Mouse (Mus musculus) C2C12 (cell line): ENCODE data around the gene AC134908.4. TPM values are rescaled to one million over a fixed set of nuclear protein-coding genes. Genes with fewer than 3 reads are reported as not detected.

Source experiments
- H3K27me3 ChIP-seq: one replicate; pipeline ENCODE4 v1.6.1; 2011; ENCODE audit not compliant: control insufficient read depth, insufficient read depth, insufficient read length
- H3K36me3 ChIP-seq: one replicate; pipeline ENCODE4 v1.6.1; 2011; ENCODE audit not compliant: control insufficient read depth, insufficient read depth
- H3K4me3 ChIP-seq: one replicate; pipeline ENCODE4 v1.5.1; 2011; ENCODE audit warnings: mild to moderate bottlenecking, control low read depth; ENCODE audit not compliant: poor library complexity, insufficient read depth, severe bottlenecking
- H3K79me2 ChIP-seq: one replicate; pipeline ENCODE4 v1.6.1; 2011; ENCODE audit not compliant: control insufficient read depth, insufficient read depth
- H3K79me3 ChIP-seq: one replicate; pipeline ENCODE4 v1.6.1; 2011; ENCODE audit warnings: low read depth, control low read depth
- H3ac ChIP-seq: one replicate; pipeline ENCODE3; 2011; ENCODE audit warnings: low read depth; ENCODE audit not compliant: control insufficient read depth, insufficient read length
- CEBPB ChIP-seq: IDR thresholded peaks from one replicate; pipeline ENCODE4 v1.6.1; 2011; ENCODE audit warnings: low read depth, mild to moderate bottlenecking, control low read depth, moderate library complexity
- CTCF ChIP-seq: IDR thresholded peaks from one replicate; pipeline ENCODE4 v1.5.1; 2011; ENCODE audit not compliant: control insufficient read depth, insufficient read depth, insufficient read length
- FOSL1 ChIP-seq: IDR thresholded peaks from one replicate; pipeline ENCODE4 v1.8.0; 2011; ENCODE audit warnings: mild to moderate bottlenecking, low read length; ENCODE audit not compliant: poor library complexity, insufficient read depth, severe bottlenecking
- MAX ChIP-seq: IDR thresholded peaks from one replicate; pipeline ENCODE4 v1.6.1; 2011; ENCODE audit warnings: mild to moderate bottlenecking, control low read depth
- MYOD1 ChIP-seq: IDR thresholded peaks from one replicate; pipeline ENCODE4 v1.6.1; 2011; ENCODE audit warnings: low read depth; ENCODE audit not compliant: control insufficient read depth, insufficient read length
- MYOG ChIP-seq: IDR thresholded peaks from one replicate; pipeline ENCODE4 v1.6.1; 2011; ENCODE audit not compliant: control insufficient read depth, insufficient read length; ENCODE audit errors: extremely low read depth
- USF1 ChIP-seq: IDR thresholded peaks from one replicate; pipeline ENCODE4 v1.6.1; 2011; ENCODE audit warnings: low read depth, mild to moderate bottlenecking, control low read depth, moderate library complexity
- polyA plus RNA-seq: library from polyadenylated mRNA; unstranded; fragments of >200 nt; fragmentation: generic; extraction: Trizol; gene quantifications from one replicate; pipeline ENCODE4 v1.2.1, GENCODE M21; 2012; ENCODE audit warnings: missing spikeins

The AC134908.4 gene
- polyA plus RNA-seq, 1 experiment: not detected

DNA sequence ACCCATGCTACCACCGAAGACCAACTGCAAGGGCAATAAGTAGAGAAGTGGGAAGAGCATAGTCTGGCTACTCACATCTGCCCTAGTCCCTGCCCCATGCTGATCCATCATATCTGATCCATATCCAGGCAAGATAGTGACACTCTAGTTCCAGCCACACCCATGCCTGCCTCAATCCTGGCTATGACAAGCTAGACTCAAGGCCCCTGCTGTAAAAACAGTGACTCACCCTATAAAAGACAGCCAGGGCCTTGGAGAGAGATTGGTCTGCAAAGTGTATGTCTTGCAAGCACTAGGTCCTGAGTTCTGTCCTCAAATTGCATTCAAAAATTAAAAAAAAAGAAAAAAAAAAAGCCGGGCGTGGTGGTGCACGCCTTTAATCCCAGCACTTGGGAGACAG is 11.0 kb upstream of the AC134908.4 start:
- H3K4me3 ChIP-seq: no peak overlapping the region
- H3K36me3 ChIP-seq: no peaks in the 10 kb centered on the region
- no peaks in the 10 kb centered on the region for H3K79me3 ChIP-seq
- TF ChIP-seq MAX (no peak), MYOD1 (peak; percentile 42), CEBPB (no peak), CTCF (no peak)
- H3ac ChIP-seq: no peak overlapping the region
- H3K27me3 ChIP-seq: no peaks in the 10 kb centered on the region
- no peaks in the 10 kb centered on the region for H3K79me2 ChIP-seq

DNA sequence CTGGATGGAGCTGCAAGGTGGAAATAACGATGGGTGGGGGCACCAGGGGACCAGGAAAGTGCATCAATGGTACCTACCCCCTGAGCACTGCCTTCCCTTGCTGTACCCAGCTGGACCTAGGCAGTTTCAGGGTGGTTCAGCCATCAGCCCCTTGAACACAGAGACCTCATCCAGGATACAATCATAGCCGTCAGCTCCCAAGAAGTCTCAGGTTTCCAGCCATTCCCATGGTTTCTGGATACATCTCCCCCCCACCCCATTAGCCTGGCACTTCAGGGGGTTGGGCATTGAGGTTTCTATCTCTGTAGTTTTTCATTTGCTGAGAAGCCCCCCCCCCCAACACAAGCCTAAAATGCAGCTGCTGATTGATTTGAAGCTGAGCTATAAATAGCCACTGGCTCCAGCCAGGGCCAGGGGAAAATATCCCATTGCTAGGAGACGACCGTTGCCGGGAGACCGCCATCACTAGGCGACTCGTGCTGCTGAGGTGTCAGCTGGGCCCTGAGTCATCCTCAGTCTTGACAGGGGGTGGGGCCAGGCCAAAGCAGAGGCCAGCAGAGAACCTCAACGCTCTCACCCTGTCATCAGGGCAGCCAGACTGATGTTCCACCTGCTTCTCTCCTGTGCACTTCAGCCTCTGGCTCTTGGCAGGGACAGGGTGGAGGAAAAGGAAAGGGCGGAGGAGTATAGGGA is 7.5 kb upstream of the AC134908.4 start:
- Histone ChIP-seq H3ac (no peak overlapping the region), H3K79me2 (no peaks in the 10 kb centered on the region), H3K36me3 (no peaks in the 10 kb centered on the region), H3K27me3 (no peaks in the 10 kb centered on the region), H3K4me3 (no peak overlapping the region), H3K79me3 (no peaks in the 10 kb centered on the region)
- TF ChIP-seq MYOG (no peak), USF1 (peak; percentile 10), MYOD1 (peak; percentile 44), FOSL1 (peak; percentile 22)

DNA sequence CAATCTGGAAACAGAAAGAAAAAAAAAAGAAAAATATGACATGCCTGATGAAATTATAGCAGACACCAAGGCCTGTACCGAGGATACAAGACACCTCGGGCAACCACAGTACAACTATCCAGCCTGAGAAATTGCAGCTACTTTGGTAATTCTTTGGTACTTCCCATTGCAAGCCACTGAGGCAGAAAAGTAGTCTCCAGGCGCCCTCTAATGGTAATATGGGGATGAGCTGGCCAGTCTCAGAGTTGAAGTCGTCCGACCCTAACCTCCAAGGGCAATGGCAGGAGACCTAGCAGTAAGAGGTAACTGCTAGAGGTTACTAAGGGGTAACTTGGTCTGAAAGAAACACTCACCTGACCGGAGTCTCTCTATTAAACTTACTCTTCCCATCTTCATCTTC is 5.6 kb upstream of the AC134908.4 start:
- peaks cover 8% of the 10 kb centered on the region for H3K79me2 ChIP-seq
- no peaks in the 10 kb centered on the region for H3K27me3 ChIP-seq
- H3ac ChIP-seq: no peak overlapping the region
- H3K79me3 ChIP-seq: no peaks in the 10 kb centered on the region
- no peak overlapping the region for H3K4me3 ChIP-seq
- TF ChIP-seq MYOG (no peak), USF1 (no peak), CTCF (peak; percentile 54), CEBPB (no peak)
- no peaks in the 10 kb centered on the region for H3K36me3 ChIP-seq

DNA sequence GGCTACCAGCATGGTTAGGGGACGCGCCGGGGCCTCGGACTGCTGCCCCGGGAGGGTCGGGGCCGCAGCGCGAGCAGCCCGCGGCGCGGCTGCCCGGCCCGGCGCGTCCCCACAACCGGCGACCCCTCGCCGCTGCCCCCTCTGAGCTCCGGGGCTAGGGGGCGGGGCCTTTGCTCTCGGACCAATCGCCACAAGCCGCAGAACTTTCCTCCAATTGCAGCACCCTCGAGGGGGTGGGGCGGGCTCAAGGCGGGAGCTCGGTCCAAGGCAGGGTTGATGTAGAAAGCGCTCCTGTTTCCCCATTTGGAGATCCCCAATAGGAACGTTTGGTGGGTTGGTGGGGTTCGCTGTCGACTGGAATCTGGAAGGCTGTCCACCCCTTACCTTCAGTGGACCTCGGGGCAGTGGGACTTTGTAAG is 1.5 kb upstream of the AC134908.4 start, which contains the start of gene Metrn:
Gene Metrn (minus strand): TSS at position 186 of the 419 bp plus-strand sequence.
- H3ac ChIP-seq: peak within 1 kb of the TSS; percentile 66
- H3K36me3 ChIP-seq: no peaks in the 10 kb centered on the region
- peak within 1 kb of the TSS; percentile 51 for H3K4me3 ChIP-seq
- TF ChIP-seq CEBPB (no peak), CTCF (no peak), FOSL1 (no peak), MYOG (no peak), MAX (no peak), MYOD1 (no peak), USF1 (no peak)
- H3K79me2 ChIP-seq: peaks cover 14% of the 10 kb centered on the region
- no peaks in the 10 kb centered on the region for H3K27me3 ChIP-seq
- H3K79me3 ChIP-seq: peaks cover 5% of the 10 kb centered on the region

DNA sequence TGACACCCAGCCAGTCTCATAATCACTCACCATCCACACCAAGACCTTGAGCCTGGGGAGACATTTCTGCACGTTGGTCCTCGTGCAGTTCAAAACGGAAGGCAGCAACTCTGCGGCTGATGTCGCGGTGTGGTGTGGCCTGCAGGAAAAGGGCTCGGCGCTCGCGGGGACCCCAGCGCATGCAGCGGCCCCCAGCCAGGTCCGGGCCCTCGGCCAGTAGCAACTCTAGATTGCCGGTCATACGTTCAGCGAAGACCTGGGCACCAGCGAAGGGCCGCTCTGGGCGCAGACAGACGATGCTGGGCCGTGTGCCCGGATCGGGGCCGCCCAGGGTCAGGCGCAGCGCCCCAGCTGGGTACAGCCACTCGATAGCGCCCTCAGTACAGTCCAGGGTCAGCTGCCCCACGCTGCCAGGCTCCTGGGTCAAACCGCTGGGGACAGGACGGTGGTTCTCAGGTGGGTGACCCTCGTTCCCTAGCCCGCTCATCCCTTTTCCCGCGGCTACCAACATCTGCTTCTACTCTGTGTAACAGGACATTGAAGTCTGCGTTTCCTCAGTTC is 832 bp upstream of the AC134908.4 start:
- peak overlapping the region; percentile 51 for H3K4me3 ChIP-seq
- no peaks in the 10 kb centered on the region for H3K36me3 ChIP-seq
- TF ChIP-seq CEBPB (no peak), MAX (no peak), FOSL1 (no peak), MYOD1 (no peak), USF1 (no peak), CTCF (no peak), MYOG (no peak)
- H3K27me3 ChIP-seq: no peaks in the 10 kb centered on the region
- H3K79me3 ChIP-seq: peaks cover 5% of the 10 kb centered on the region
- peaks cover 21% of the 10 kb centered on the region for H3K79me2 ChIP-seq
- peak overlapping the region; percentile 66 for H3ac ChIP-seq

DNA sequence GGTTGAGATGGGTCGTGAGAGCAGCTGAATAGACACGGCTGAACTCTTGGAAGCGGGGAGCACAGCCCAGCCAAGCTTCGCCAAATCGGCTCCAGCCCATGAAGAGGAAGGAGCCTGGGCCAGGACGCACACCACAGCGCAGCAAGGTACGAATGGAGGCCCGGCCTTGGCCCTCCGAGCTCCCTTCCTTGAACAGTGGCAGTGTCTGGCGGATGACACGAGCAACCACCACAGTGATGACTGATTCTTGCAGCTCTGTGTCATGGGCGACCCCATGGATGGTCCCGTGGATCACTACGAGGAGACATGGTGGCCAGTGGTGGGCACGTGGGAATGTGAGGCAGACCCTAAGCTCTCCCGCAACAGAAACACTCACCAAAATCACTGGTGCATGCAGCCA is 461 bp downstream of the AC134908.4 start:
- no peak for TF ChIP-seq MAX
- TF ChIP-seq USF1: no peak
- TF ChIP-seq MYOG: no peak
- no peak for TF ChIP-seq CTCF
- TF ChIP-seq CEBPB: no peak
- no peak for TF ChIP-seq MYOD1
- TF ChIP-seq FOSL1: no peak
- no peaks in the 10 kb centered on the region for H3K36me3 ChIP-seq
- H3K79me2 ChIP-seq: peaks cover 30% of the 10 kb centered on the region
- H3ac ChIP-seq: no peak overlapping the region
- peaks cover 7% of the 10 kb centered on the region for H3K79me3 ChIP-seq
- no peaks in the 10 kb centered on the region for H3K27me3 ChIP-seq
- H3K4me3 ChIP-seq: no peak overlapping the region
